Mouse (Mus musculus) MEL (cell line): ENCODE data around the gene 1700001O22Rik. TPM values are rescaled to one million over a fixed set of nuclear protein-coding genes. Genes with fewer than 3 reads are reported as not detected.

ENCODE experiments used
- DNase-seq: peaks from one replicate; pipeline ENCODE4 v3.0.0; 2011; ENCODE audit warnings: low read depth, low spot score
- H3K27ac ChIP-seq: 2 replicates; pipeline ENCODE4 v1.5.1; 2012; ENCODE audit warnings: low read depth, mild to moderate bottlenecking, control low read depth, low read length, moderate library complexity; ENCODE audit not compliant: control insufficient read depth
- H3K27me3 ChIP-seq, 2 experiments: fragments of 150-350 bp in 1 of 2; sonication (generic) in 1 of 2; 2 replicates each; pipeline ENCODE4 v1.6.1; 2012; ENCODE audit warnings: low read length in 2 of 2, mild to moderate bottlenecking in 2 of 2, improper control_type of control experiment in 1 of 2, moderate library complexity in 1 of 2; ENCODE audit not compliant: insufficient read depth in 2 of 2, control insufficient read depth in 1 of 2
- H3K36me3 ChIP-seq, 2 experiments: 2 replicates each; pipeline ENCODE4 v1.6.1; 2012 to 2014; ENCODE audit warnings: low read length in 2 of 2, improper control_type of control experiment in 1 of 2, inconsistent platforms in 1 of 2, mild to moderate bottlenecking in 1 of 2; ENCODE audit not compliant: insufficient read depth in 2 of 2, control insufficient read depth in 1 of 2
- H3K4me1 ChIP-seq, 2 experiments: fragments of 150-350 bp in 1 of 2; sonication (generic) in 1 of 2; 2 replicates each; pipeline ENCODE4 v1.6.1; 2012; ENCODE audit warnings: low read length in 2 of 2, improper control_type of control experiment in 1 of 2, mild to moderate bottlenecking in 1 of 2; ENCODE audit not compliant: insufficient read depth in 2 of 2, control insufficient read depth in 1 of 2
- H3K4me3 ChIP-seq, 2 experiments: fragments of 150-350 bp in 1 of 2; sonication (generic) in 1 of 2; 2 replicates each; pipeline ENCODE4 v1.5.1; 2012; ENCODE audit warnings: low read depth in 2 of 2, low read length in 2 of 2, mild to moderate bottlenecking in 2 of 2, moderate library complexity in 2 of 2, control low read depth in 1 of 2, improper control_type of control experiment in 1 of 2; ENCODE audit not compliant: control insufficient read depth in 1 of 2, insufficient read depth in 1 of 2
- H3K79me2 ChIP-seq: 2 replicates; pipeline ENCODE4 v1.6.1; 2012; ENCODE audit warnings: mild to moderate bottlenecking, low read length, moderate library complexity; ENCODE audit not compliant: control insufficient read depth, poor library complexity, insufficient read depth
- H3K9ac ChIP-seq: 2 replicates; pipeline ENCODE4 v1.6.1; 2012; ENCODE audit warnings: low read depth, mild to moderate bottlenecking, control low read depth, low read length, moderate library complexity; ENCODE audit not compliant: control insufficient read depth, poor library complexity, severe bottlenecking
- H3K9me3 ChIP-seq: fragments of 150-350 bp; sonication (generic); replicated peaks from 2 replicates; pipeline ENCODE4 v1.6.1; 2012; ENCODE audit warnings: mild to moderate bottlenecking, low read length, improper control_type of control experiment, moderate library complexity; ENCODE audit not compliant: insufficient read depth
- CHD2 ChIP-seq: IDR thresholded peaks from 2 replicates; pipeline ENCODE4 v1.6.1; 2011; ENCODE audit warnings: low read length, improper control_type of control experiment
- E2F4 ChIP-seq: IDR thresholded peaks from 2 replicates; pipeline ENCODE4 v1.6.1; 2011; ENCODE audit warnings: low read depth, low read length, improper control_type of control experiment, borderline replicate concordance
- ELF1 ChIP-seq: IDR thresholded peaks from 2 replicates; pipeline ENCODE4 v1.6.1; 2014; ENCODE audit warnings: low read depth, mild to moderate bottlenecking, inconsistent platforms, low read length, improper control_type of control experiment, moderate library complexity
- EP300 ChIP-seq, 2 experiments: IDR thresholded peaks; 2 replicates each; pipeline ENCODE4 v1.6.1; 2011; ENCODE audit warnings: improper control_type of control experiment in 2 of 2, low read length in 2 of 2, low read depth in 1 of 2, mild to moderate bottlenecking in 1 of 2
- ETS1 ChIP-seq: IDR thresholded peaks from 2 replicates; pipeline ENCODE4 v1.6.1; 2012; ENCODE audit warnings: low read depth, mild to moderate bottlenecking, inconsistent platforms, low read length, improper control_type of control experiment, moderate library complexity
- GATA1 ChIP-seq: IDR thresholded peaks from 2 replicates; pipeline ENCODE4 v1.6.1; 2011; ENCODE audit warnings: low read depth, low read length, improper control_type of control experiment
- KAT2A ChIP-seq: conservative IDR thresholded peaks from 2 replicates; pipeline ENCODE4 v1.6.1; 2012; ENCODE audit warnings: low read depth, low read length, improper control_type of control experiment, inconsistent platforms
- MAX ChIP-seq: IDR thresholded peaks from 2 replicates; pipeline ENCODE4 v1.6.1; 2011; ENCODE audit warnings: low read length, improper control_type of control experiment
- MAZ ChIP-seq: IDR thresholded peaks from 2 replicates; pipeline ENCODE4 v1.6.1; 2012; ENCODE audit warnings: low read depth, mild to moderate bottlenecking, inconsistent platforms, low read length, improper control_type of control experiment
- MEF2A ChIP-seq: IDR thresholded peaks from 2 replicates; pipeline ENCODE4 v1.6.1; 2014; ENCODE audit warnings: low read depth, mild to moderate bottlenecking, inconsistent platforms, low read length, improper control_type of control experiment; ENCODE audit not compliant: poor library complexity, insufficient replicate concordance, severe bottlenecking; ENCODE audit errors: extremely low read depth
- MXI1 ChIP-seq: IDR thresholded peaks from 2 replicates; pipeline ENCODE4 v1.6.1; 2011; ENCODE audit warnings: mild to moderate bottlenecking, low read depth, low read length, improper control_type of control experiment
- MYC ChIP-seq: IDR thresholded peaks from 2 replicates; pipeline ENCODE4 v1.6.1; 2011; ENCODE audit warnings: low read depth, mild to moderate bottlenecking, low read length, improper control_type of control experiment, moderate library complexity
- NELFE ChIP-seq: IDR thresholded peaks from 2 replicates; pipeline ENCODE4 v1.6.1; 2011; ENCODE audit warnings: low read depth, low read length, improper control_type of control experiment
- POLR2A ChIP-seq, 2 experiments: IDR thresholded peaks; 2 replicates each; pipeline ENCODE4 v1.6.1; 2011 to 2012; ENCODE audit warnings: low read length in 2 of 2, mild to moderate bottlenecking in 2 of 2, control low read depth in 1 of 2, improper control_type of control experiment in 1 of 2, low read depth in 1 of 2, moderate library complexity in 1 of 2; ENCODE audit not compliant: control insufficient read depth in 1 of 2, insufficient read depth in 1 of 2, poor library complexity in 1 of 2
- POLR2AphosphoS2 ChIP-seq: IDR thresholded peaks from 2 replicates; pipeline ENCODE4 v1.6.1; 2011; ENCODE audit warnings: low read length, improper control_type of control experiment
- POLR2AphosphoS5 ChIP-seq: IDR thresholded peaks from 2 replicates; pipeline ENCODE4 v1.6.1; 2012; ENCODE audit warnings: low read depth, borderline replicate concordance, mild to moderate bottlenecking, inconsistent platforms, low read length, moderate library complexity, mixed read lengths
- RCOR1 ChIP-seq: IDR thresholded peaks from 2 replicates; pipeline ENCODE4 v1.6.1; 2012; ENCODE audit warnings: low read depth, mild to moderate bottlenecking, inconsistent platforms, low read length, improper control_type of control experiment
- SIN3A ChIP-seq: IDR thresholded peaks from 2 replicates; pipeline ENCODE4 v1.6.1; 2012; ENCODE audit warnings: low read length, improper control_type of control experiment, inconsistent platforms
- SMC3 ChIP-seq: IDR thresholded peaks from 2 replicates; pipeline ENCODE4 v1.6.1; 2011; ENCODE audit warnings: low read depth, low read length, improper control_type of control experiment
- TAL1 ChIP-seq: IDR thresholded peaks from 2 replicates; pipeline ENCODE4 v1.6.1; 2012; ENCODE audit warnings: mild to moderate bottlenecking, inconsistent platforms, low read length, moderate library complexity, mixed read lengths
- TBP ChIP-seq: IDR thresholded peaks from 2 replicates; pipeline ENCODE4 v1.8.0; 2011; ENCODE audit warnings: low read depth, low read length, improper control_type of control experiment
- TCF12 ChIP-seq: IDR thresholded peaks from 2 replicates; pipeline ENCODE4 v1.6.1; 2014; ENCODE audit warnings: low read depth, mild to moderate bottlenecking, inconsistent platforms, low read length, improper control_type of control experiment, moderate library complexity
- UBTF ChIP-seq: IDR thresholded peaks from 2 replicates; pipeline ENCODE4 v1.6.1; 2012; ENCODE audit warnings: low read depth, mild to moderate bottlenecking, inconsistent platforms, low read length, improper control_type of control experiment, moderate library complexity, borderline replicate concordance; ENCODE audit not compliant: insufficient read depth
- USF1 ChIP-seq: IDR thresholded peaks from 2 replicates; pipeline ENCODE4 v1.6.1; 2014; ENCODE audit warnings: low read depth, mild to moderate bottlenecking, inconsistent platforms, low read length, improper control_type of control experiment, moderate library complexity
- USF2 ChIP-seq, 2 experiments: IDR thresholded peaks; 2 replicates each; pipeline ENCODE4 v1.6.1; 2011 to 2012; ENCODE audit warnings: improper control_type of control experiment in 2 of 2, low read length in 2 of 2, borderline replicate concordance in 1 of 2, inconsistent platforms in 1 of 2, low read depth in 1 of 2, mild to moderate bottlenecking in 1 of 2; ENCODE audit not compliant: insufficient read depth in 1 of 2
- ZC3H11A ChIP-seq: IDR thresholded peaks from 2 replicates; pipeline ENCODE4 v1.6.1; 2012; ENCODE audit warnings: low read depth, mild to moderate bottlenecking, inconsistent platforms, low read length, improper control_type of control experiment
- ZMIZ1 ChIP-seq: IDR thresholded peaks from 2 replicates; pipeline ENCODE4 v1.6.1; 2012; ENCODE audit warnings: low read depth, mild to moderate bottlenecking, inconsistent platforms, low read length, improper control_type of control experiment, moderate library complexity
- polyA plus RNA-seq, 2 experiments: library from polyadenylated mRNA; stranded (reverse) in 1 of 2; unstranded in 1 of 2; fragments of >175 nt in 1 of 2; fragments of >200 nt in 1 of 2; gene quantifications; 2 replicates each; pipeline versions ENCODE4 v1.2.1 to v1.2.4; 2012; ENCODE audit warnings: low replicate concordance in 2 of 2, low read depth in 1 of 2; ENCODE audit not compliant: insufficient read length in 2 of 2, insufficient read depth in 1 of 2, missing spikeins in 1 of 2
- total RNA-seq: library from RNA; depleted of rRNA; stranded (reverse); fragments of 300-350 nt; gene quantifications from 2 replicates; pipeline ENCODE4 v1.2.3, GENCODE M21; 2012

The 1700001O22Rik gene
- total and polyA plus RNA-seq, 3 experiments: 0.50 to 1.8 TPM; not detected in 1

DNA sequence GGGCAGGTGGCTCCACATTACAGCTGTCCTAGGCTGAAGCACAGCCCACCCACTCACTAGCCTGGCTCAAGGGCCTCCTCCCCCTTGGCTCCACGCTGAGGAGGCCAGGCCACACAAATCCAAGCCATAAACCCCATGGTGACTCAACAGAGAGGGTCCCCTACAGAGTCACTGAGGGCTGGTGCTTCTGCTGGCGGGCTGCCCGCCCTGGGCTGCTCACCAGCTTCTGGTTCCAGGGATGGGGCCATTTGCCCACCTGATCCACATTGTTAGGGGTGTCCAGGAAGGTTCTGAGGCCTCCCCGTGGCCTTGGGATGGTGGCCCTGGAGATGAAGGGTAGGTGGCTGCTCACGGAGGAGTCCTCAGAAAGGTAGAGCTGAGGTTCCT lies 7.6 kb downstream of the 1700001O22Rik start:
- no peak overlapping the region for H3K27ac ChIP-seq
- no peak for DNase-seq
- H3K79me2 ChIP-seq: no peaks in the 10 kb centered on the region
- no peaks in the 10 kb centered on the region for H3K9me3 ChIP-seq
- peaks cover 0 to 4% of the 10 kb centered on the region in 2 experiments; a peak in 2 of 4 replicates for H3K36me3 ChIP-seq
- H3K9ac ChIP-seq: peak overlapping the region; percentile 53
- H3K4me3 ChIP-seq: peak overlapping the region; percentile 51 to 77
- H3K27me3 ChIP-seq: no peaks in the 10 kb centered on the region
- no peak for TF ChIP-seq SMC3
- no peak for TF ChIP-seq ETS1
- TF ChIP-seq ZMIZ1: no peak
- no peak for TF ChIP-seq MXI1
- no peak for TF ChIP-seq MAX
- TF ChIP-seq TCF12: no peak
- no peak for TF ChIP-seq POLR2AphosphoS5
- no peak for TF ChIP-seq USF2 (IDR thresholded peaks at IDR 0.05; ENCODE audit: borderline replicate concordance in 1 of 2, insufficient read depth in 1 of 2, low read depth in 1 of 2, low read length in 2 of 2)
- no peak for TF ChIP-seq GATA1
- no peak for TF ChIP-seq CHD2
- TF ChIP-seq POLR2A (IDR thresholded peaks at IDR 0.05; ENCODE audit: control insufficient read depth in 1 of 2, insufficient read depth in 1 of 2, low read depth in 1 of 2, low read length in 2 of 2, poor library complexity in 1 of 2): no peak
- TF ChIP-seq MEF2A: no peak
- TF ChIP-seq POLR2AphosphoS2: no peak
- TF ChIP-seq KAT2A: no peak
- TF ChIP-seq E2F4: no peak
- no peak for TF ChIP-seq RCOR1
- no peak for TF ChIP-seq TBP
- H3K4me1 ChIP-seq: peaks cover 0 to 10% of the 10 kb centered on the region in 2 experiments; a peak in 3 of 4 replicates

DNA sequence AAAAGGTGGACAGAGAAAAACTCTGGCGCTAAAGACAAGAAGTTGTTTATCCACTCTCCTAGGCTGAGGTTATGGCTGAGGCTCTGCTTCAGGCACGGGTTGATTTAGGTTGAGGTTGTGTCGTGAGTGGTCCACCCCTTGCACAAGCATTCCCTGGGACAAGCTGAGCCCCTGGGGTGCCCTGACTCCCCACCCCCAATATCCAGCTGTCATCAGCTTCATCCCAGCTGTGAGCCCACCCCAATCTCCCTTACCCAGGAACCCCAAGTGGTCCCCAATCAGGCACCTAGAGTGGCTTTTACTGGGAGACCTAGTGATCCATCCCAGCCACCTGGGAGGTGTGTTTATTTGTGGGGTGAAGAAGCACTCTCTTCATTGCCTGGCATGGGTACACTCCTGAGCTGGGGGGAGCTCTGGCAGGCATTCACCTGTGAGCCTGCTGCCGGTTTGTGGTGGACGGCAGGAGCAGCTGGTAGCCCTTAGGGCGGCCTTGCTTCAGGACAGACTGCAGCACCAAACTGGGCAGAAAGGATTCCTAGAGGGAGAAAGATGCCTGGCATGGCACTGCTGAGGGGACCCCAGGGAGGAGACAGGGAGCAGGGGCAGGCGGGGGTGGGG lies 8.1 kb downstream of the 1700001O22Rik start:
- no peak overlapping the region for H3K27ac ChIP-seq
- H3K36me3 ChIP-seq: peaks cover 0 to 4% of the 10 kb centered on the region in 2 experiments; a peak in 2 of 4 replicates
- H3K79me2 ChIP-seq: no peaks in the 10 kb centered on the region
- H3K9me3 ChIP-seq: no peaks in the 10 kb centered on the region
- no peak for DNase-seq
- peak overlapping the region; percentile 50 to 71 for H3K4me3 ChIP-seq
- peak overlapping the region; percentile 37 for H3K9ac ChIP-seq
- no peak for TF ChIP-seq EP300 (IDR thresholded peaks at IDR 0.05; ENCODE audit: low read depth in 1 of 2, low read length in 2 of 2)
- TF ChIP-seq MYC: no peak
- TF ChIP-seq ZC3H11A: no peak
- TF ChIP-seq GATA1: no peak
- no peak for TF ChIP-seq RCOR1
- no peak for TF ChIP-seq TAL1
- no peak for TF ChIP-seq TBP
- no peak for TF ChIP-seq ZMIZ1
- TF ChIP-seq SIN3A: no peak
- TF ChIP-seq ETS1: no peak
- no peak for TF ChIP-seq CHD2
- TF ChIP-seq MXI1: no peak
- TF ChIP-seq KAT2A: no peak
- TF ChIP-seq UBTF: no peak
- TF ChIP-seq USF1: no peak
- no peak for TF ChIP-seq ELF1
- no peak for TF ChIP-seq MAZ
- no peak for TF ChIP-seq NELFE
- no peaks in the 10 kb centered on the region for H3K27me3 ChIP-seq
- H3K4me1 ChIP-seq: peaks cover 0 to 10% of the 10 kb centered on the region in 2 experiments; a peak in 3 of 4 replicates
